ENCODE assay signal across 16 mouse cellular contexts in the genomic region with DNA sequence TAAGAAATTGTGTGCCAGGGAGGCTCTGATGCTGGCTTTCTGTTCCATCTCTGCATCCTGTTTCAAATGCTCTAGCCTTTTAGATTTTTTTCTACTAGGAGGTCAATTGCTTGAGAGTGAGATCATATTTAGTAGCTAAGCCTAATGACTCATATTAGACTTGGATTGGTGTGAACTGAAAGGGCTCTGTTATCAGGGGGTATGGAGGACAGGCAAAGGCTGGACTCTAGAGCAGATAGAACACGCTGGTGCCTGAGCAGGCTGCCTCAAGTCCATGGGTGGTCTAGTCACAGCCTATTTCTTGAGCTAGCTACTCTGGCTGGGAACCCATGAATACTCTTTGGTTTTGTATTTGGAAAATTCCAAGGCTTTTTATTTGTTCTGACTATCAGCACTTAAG.
"Had no signal": no experiment of that assay in that cellular context is flagged by ENCODE, and none has a peak within 500 bp of the region (broad histone marks: within the 10 kb centered on the region; RNA-seq: fewer than 3 reads in every experiment).

No protein-coding gene starts in this region.

- DNase-seq: kidney, postnatal 36 days; layer of hippocampus, adult 9-11 months; layer of hippocampus, postnatal 36 days; lung, adult 18-20 months; lung, postnatal 4 days; midbrain, embryonic 14.5 days; right cerebral cortex, adult 18-20 months; right cerebral cortex, postnatal 25 days; thymus, adult 18-20 months; thymus, postnatal 25 days had no signal

- H3K36me3 ChIP-seq: limb, embryonic 15.5 days; midbrain, embryonic 10.5 days; neural tube, embryonic 15.5 days had no signal

- H3K4me2 ChIP-seq: limb, embryonic 15.5 days; neural tube, embryonic 15.5 days had no signal

- H3K4me1 ChIP-seq: limb, embryonic 15.5 days; midbrain, embryonic 10.5 days; neural tube, embryonic 15.5 days had no signal

- H3K27ac ChIP-seq: kidney, postnatal 0 days; limb, embryonic 15.5 days; liver, embryonic 14.5 days; midbrain, embryonic 10.5 days; neural tube, embryonic 15.5 days had no signal

- H3K9ac ChIP-seq: limb, embryonic 15.5 days; liver, embryonic 14.5 days; neural tube, embryonic 15.5 days had no signal

- H3K4me3 ChIP-seq: limb, embryonic 15.5 days; midbrain, embryonic 10.5 days; myocyte; neural tube, embryonic 15.5 days had no signal

- H3K9me3 ChIP-seq: limb, embryonic 15.5 days; midbrain, embryonic 10.5 days; neural tube, embryonic 15.5 days had no signal

- H3K27me3 ChIP-seq: limb, embryonic 15.5 days; neural tube, embryonic 15.5 days had no signal
